Mouse (Mus musculus) thymus, postnatal 14 days (tissue): ENCODE data around the gene Gm45785.
"Not testable (repeated sequence)": the region's sequence is repeated elsewhere in the genome, so short reads cannot be mapped to it uniquely, and the experiment has no call there.

Source experiments
- DNase-seq: peaks from one replicate; pipeline ENCODE4 v3.0.0; 2021

Gene Gm45785

GRCm38 (mm10) chr7:140855860-140856784 is at the start of gene Gm45785:
TSS of gene Gm45785 (minus strand) at chr7:140856331.
- DNase-seq = peak; percentile 61

GRCm38 (mm10) chr7:140905642-140906081 is 49.5 kb upstream of the Gm45785 start:
- DNase-seq = no peak

- DNase-seq = peak; percentile 82
Measured at GRCm38 (mm10) chr7:140903212-140903611, 47.1 kb upstream of the Gm45785 start.

GRCm38 (mm10) chr7:140902036-140902875 is 46.1 kb upstream of the Gm45785 start:
- DNase-seq = no peak

GRCm38 (mm10) chr7:140900220-140900619 is 44.1 kb upstream of the Gm45785 start, which contains the start of gene Cox8b:
TSS of gene Cox8b (minus strand) at chr7:140900446.
- no peak for DNase-seq

GRCm38 (mm10) chr7:140899121-140899520 is 43.0 kb upstream of the Gm45785 start:
- DNase-seq = no peak

- no peak for DNase-seq
Measured at GRCm38 (mm10) chr7:140897863-140898262, 41.7 kb upstream of the Gm45785 start.

GRCm38 (mm10) chr7:140894611-140895010 is 38.5 kb upstream of the Gm45785 start:
- no peak for DNase-seq

GRCm38 (mm10) chr7:140894031-140894430 is 37.9 kb upstream of the Gm45785 start:
- DNase-seq = no peak

- not testable (repeated sequence) for DNase-seq
Measured at GRCm38 (mm10) chr7:140890636-140891035, 34.5 kb upstream of the Gm45785 start.

- no peak for DNase-seq
Measured at GRCm38 (mm10) chr7:140882469-140882803, 26.3 kb upstream of the Gm45785 start.

- DNase-seq = peak; percentile 95
Measured at GRCm38 (mm10) chr7:140881696-140882468, 25.8 kb upstream of the Gm45785 start, which contains the start of the genes Psmd13 and Sirt3. TSS of gene Psmd13 (plus strand) at chr7:140881968. TSS of gene Sirt3 (minus strand) at chr7:140882309.

- no peak for DNase-seq
Measured at GRCm38 (mm10) chr7:140880865-140881515, 24.9 kb upstream of the Gm45785 start.

- no peak for DNase-seq
Measured at GRCm38 (mm10) chr7:140880419-140880818, 24.3 kb upstream of the Gm45785 start.

GRCm38 (mm10) chr7:140879355-140879754 is 23.2 kb upstream of the Gm45785 start:
- DNase-seq = no peak

GRCm38 (mm10) chr7:140877364-140877763 is 21.2 kb upstream of the Gm45785 start:
- DNase-seq = no peak

GRCm38 (mm10) chr7:140874224-140874623 is 18.1 kb upstream of the Gm45785 start:
- DNase-seq = no peak

- no peak for DNase-seq
Measured at GRCm38 (mm10) chr7:140864761-140865160, 8.6 kb upstream of the Gm45785 start.

GRCm38 (mm10) chr7:140860728-140861127 is 4.6 kb upstream of the Gm45785 start:
- no peak for DNase-seq

GRCm38 (mm10) chr7:140859997-140860396 is 3.9 kb upstream of the Gm45785 start:
- no peak for DNase-seq

- no peak for DNase-seq
Measured at GRCm38 (mm10) chr7:140858746-140859145, 2.6 kb upstream of the Gm45785 start.
